Mouse (Mus musculus) kidney, adult 9 months (tissue): ENCODE data around the gene Zfp455.
"Not testable (repeated sequence)": the region's sequence is repeated elsewhere in the genome, so short reads cannot be mapped to it uniquely, and the experiment has no call there.

Source experiments
- DNase-seq: peaks from one replicate; pipeline ENCODE4 v3.0.0; 2022

Zfp455 gene

GRCm38 (mm10) chr13:67194340-67194894, at the start of gene Zfp455:
Zfp455 (plus strand) TSS chr13:67194506.
- DNase-seq = peak; percentile 78

GRCm38 (mm10) chr13:67166122-67166521, 28.2 kb upstream of the Zfp455 start:
- DNase-seq = not testable (repeated sequence)

- DNase-seq = peak; percentile 89
These were observed 21.1 kb upstream of the Zfp455 start, which contains the start of gene Rsl1 for GRCm38 (mm10) chr13:67172991-67173722. Rsl1 (plus strand) TSS chr13:67173182.

- no peak for DNase-seq
These were observed 20.6 kb upstream of the Zfp455 start for GRCm38 (mm10) chr13:67173723-67174055.

GRCm38 (mm10) chr13:67201656-67202055, 7.3 kb downstream of the Zfp455 start:
- no peak for DNase-seq

- peak; percentile 19 for DNase-seq
These were observed 19.8 kb downstream of the Zfp455 start for GRCm38 (mm10) chr13:67214015-67214607.
